Mouse (Mus musculus): ENCODE data around the gene Map3k5. TPM values are rescaled to one million over a fixed set of nuclear protein-coding genes. Genes with fewer than 3 reads are reported as not detected.

Gene Map3k5
- polyA plus RNA-seq, 1 experiment = not detected

DNA sequence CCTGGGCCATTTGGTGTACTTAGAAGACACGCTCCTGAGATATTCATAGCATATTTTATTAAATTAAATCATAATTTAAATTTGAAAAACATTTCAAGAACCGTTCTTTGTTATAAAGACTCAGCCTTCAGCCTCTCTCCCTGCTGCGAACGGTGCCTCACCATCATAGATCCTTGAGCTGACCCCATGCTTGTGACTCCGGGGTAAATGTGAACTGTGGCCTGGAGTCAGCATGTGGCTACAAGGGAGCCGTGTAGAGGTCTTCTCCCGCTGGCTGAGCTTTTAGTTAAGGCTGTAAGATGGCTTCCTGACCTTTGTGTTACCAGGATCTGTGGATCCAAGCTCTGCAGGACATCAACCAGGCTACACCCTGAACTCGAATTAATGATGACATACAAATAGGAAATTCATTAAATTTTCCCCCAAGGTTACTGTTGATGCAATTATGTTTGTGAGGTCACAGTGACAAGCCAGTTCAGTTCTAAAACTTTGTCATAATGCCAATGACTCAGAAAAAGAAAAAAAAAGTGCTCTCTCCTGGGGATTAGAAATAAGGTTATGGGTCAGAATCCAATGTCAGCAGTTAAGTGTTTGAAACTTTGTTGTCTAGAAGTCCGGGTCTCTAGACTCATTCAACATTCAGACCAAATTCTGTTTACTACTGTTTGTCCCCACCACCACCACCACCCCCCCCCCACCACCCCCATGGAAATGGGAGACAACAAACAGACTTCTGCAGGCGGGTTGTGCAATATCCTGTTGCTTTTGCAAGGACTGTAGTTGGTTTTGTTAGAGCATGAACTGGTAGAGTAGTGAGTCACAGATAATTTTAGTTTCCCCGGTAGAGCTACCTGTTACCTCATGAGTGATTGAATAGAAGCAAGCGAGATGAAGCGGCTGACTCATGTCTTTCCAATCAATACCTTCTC lies 142.5 kb downstream of the Map3k5 start:
- no peaks in the 10 kb centered on the region for H3K4me1 ChIP-seq (ENCODE audit: control insufficient read depth, insufficient read depth, low read length)
- WGBS = 80% methylated on average over 13 of the region's 13 CpGs
- TF ChIP-seq POLR2A (IDR thresholded peaks at IDR 0.05; ENCODE audit: insufficient read depth, low read depth, low read length) (no peak), CTCF (IDR thresholded peaks at IDR 0.05; ENCODE audit: insufficient read depth, low read depth, low read length) (no peak)
- no peak overlapping the region for H3K27ac ChIP-seq (ENCODE audit: insufficient read depth, low read depth, low read length)
- no peak overlapping the region for H3K4me3 ChIP-seq (ENCODE audit: insufficient read depth, low read depth, low read length)

DNA sequence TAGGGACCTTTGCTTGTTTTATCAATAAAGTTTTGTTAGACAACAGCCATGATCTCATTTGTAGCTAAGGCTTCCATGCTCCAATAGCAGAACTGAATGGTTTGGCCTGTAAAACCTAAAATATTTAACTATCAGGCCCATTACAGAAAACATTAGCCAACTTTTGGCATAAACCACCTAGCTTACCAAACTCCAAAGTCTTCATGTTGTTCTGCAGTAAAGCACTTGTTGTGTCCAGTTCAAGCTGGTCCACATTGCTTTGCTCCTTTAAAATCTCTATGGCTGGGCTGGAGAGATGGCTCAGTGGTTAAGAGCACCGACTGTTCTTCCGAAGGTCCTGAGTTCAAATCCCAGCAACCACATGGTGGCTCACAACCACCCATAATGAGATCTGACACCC lies 144.1 kb downstream of the Map3k5 start:
- 100% methylated on average over 2 of the region's 2 CpGs for WGBS
- Histone ChIP-seq H3K27ac (ENCODE audit: insufficient read depth, low read depth, low read length) (no peak overlapping the region), H3K4me3 (ENCODE audit: insufficient read depth, low read depth, low read length) (no peak overlapping the region), H3K4me1 (ENCODE audit: control insufficient read depth, insufficient read depth, low read length) (no peaks in the 10 kb centered on the region)
- TF ChIP-seq CTCF (IDR thresholded peaks at IDR 0.05; ENCODE audit: insufficient read depth, low read depth, low read length) (no peak), POLR2A (IDR thresholded peaks at IDR 0.05; ENCODE audit: insufficient read depth, low read depth, low read length) (no peak)

DNA sequence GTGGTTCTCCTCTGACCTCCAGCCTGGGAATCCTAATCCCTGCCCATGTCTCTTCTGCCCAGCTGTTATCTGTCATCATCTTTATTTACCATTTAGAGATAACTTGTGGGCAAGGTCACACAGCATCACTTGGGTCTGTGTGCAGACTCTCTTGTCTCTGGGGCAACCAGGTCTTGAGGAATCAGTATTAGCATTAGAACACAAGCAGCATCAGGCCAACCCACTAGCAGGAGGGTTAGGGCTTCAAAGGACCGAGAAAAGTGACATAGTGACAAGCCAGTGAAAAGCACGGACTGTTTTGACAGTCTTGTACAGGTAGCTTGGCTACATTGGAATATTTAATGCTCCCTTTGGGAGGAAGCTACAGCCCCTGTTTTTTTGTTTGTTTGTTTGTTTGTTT lies 153.6 kb downstream of the Map3k5 start:
- Histone ChIP-seq H3K4me1 (ENCODE audit: control insufficient read depth, insufficient read depth, low read length) (no peaks in the 10 kb centered on the region), H3K27ac (ENCODE audit: insufficient read depth, low read depth, low read length) (no peak overlapping the region), H3K4me3 (ENCODE audit: insufficient read depth, low read depth, low read length) (no peak overlapping the region)
- 72% methylated on average over 2 of the region's 2 CpGs for WGBS
- TF ChIP-seq POLR2A (IDR thresholded peaks at IDR 0.05; ENCODE audit: insufficient read depth, low read depth, low read length) (no peak), CTCF (IDR thresholded peaks at IDR 0.05; ENCODE audit: insufficient read depth, low read depth, low read length) (no peak)

DNA sequence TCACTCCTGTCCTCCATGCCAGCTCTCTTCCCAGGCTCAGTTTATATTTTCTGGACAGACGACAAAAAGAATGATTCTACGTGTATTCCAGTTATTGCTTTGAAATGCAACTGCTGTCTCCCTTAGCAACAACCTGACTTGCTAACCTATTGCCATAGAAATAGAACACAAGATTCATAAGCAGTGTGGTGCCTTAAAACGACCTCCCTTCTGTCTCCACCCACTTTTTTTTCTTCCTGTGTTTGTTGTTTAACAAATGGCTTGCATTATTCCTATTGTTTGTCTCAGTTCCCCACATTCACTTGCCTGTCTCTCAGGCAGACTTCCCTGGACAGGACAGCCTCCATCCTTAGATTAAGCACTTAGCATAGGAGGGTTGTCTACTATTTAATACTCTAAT lies 154.8 kb downstream of the Map3k5 start:
- WGBS = 43% methylated on average over 3 of the region's 3 CpGs
- H3K27ac ChIP-seq (ENCODE audit: insufficient read depth, low read depth, low read length) = no peak overlapping the region

DNA sequence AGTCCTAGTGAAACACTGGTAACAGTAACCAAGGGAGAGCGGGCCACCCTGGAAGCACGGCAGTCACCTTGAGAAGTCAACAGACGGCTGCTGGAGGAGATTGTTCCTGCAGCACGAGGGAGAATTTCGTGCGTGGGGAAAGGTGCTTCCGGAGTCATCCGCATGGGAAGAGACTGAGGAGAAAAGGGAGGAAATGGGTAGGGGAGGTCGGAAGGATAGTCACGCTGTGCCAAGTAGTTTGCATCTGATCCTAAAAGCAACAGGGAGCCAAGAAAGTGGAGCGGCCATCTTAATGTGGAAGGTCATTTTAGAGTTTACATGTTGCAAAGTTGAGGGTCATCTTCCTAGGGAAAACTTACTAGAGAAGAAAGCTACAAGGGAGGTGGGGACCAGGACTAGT lies 155.9 kb downstream of the Map3k5 start:
- no peaks in the 10 kb centered on the region for H3K4me1 ChIP-seq (ENCODE audit: control insufficient read depth, insufficient read depth, low read length)
- no peak overlapping the region for H3K27ac ChIP-seq (ENCODE audit: insufficient read depth, low read depth, low read length)
- TF ChIP-seq POLR2A (IDR thresholded peaks at IDR 0.05; ENCODE audit: insufficient read depth, low read depth, low read length) = no peak
- no peak overlapping the region for H3K4me3 ChIP-seq (ENCODE audit: insufficient read depth, low read depth, low read length)
- WGBS = 95% methylated on average over 11 of the region's 11 CpGs

More for the DNA sequence above, 154.8 kb downstream of the Map3k5 start:
- Histone ChIP-seq H3K4me3 (ENCODE audit: insufficient read depth, low read depth, low read length) (no peak overlapping the region), H3K4me1 (ENCODE audit: control insufficient read depth, insufficient read depth, low read length) (no peaks in the 10 kb centered on the region)
- TF ChIP-seq POLR2A (IDR thresholded peaks at IDR 0.05; ENCODE audit: insufficient read depth, low read depth, low read length) = no peak
- TF ChIP-seq CTCF (IDR thresholded peaks at IDR 0.05; ENCODE audit: insufficient read depth, low read depth, low read length) = no peak

DNA sequence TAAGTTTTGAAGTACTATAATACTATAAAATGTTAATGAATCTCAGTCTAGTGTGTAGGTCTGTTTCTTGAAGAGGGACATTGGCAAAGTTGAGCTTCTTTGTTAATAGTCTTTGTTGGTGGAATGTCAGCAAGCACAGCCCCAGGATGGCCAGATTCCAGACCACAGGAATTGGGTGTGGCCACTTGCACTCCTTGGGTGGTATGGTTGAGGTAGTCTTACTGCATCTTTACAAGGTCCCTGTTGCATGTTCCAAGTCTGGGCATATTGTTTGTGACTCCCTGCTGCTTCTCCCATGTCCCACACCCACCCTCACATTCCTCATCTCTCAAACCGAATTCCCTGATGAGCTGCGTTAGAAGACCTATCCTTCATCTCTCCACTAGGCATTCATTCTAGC lies 157.1 kb downstream of the Map3k5 start:
- 93% methylated on average over 2 of the region's 2 CpGs for WGBS
- TF ChIP-seq POLR2A (IDR thresholded peaks at IDR 0.05; ENCODE audit: insufficient read depth, low read depth, low read length) (no peak), CTCF (IDR thresholded peaks at IDR 0.05; ENCODE audit: insufficient read depth, low read depth, low read length) (no peak)
- no peak overlapping the region for H3K4me3 ChIP-seq (ENCODE audit: insufficient read depth, low read depth, low read length)
- H3K4me1 ChIP-seq (ENCODE audit: control insufficient read depth, insufficient read depth, low read length) = no peaks in the 10 kb centered on the region
- H3K27ac ChIP-seq (ENCODE audit: insufficient read depth, low read depth, low read length) = no peak overlapping the region

DNA sequence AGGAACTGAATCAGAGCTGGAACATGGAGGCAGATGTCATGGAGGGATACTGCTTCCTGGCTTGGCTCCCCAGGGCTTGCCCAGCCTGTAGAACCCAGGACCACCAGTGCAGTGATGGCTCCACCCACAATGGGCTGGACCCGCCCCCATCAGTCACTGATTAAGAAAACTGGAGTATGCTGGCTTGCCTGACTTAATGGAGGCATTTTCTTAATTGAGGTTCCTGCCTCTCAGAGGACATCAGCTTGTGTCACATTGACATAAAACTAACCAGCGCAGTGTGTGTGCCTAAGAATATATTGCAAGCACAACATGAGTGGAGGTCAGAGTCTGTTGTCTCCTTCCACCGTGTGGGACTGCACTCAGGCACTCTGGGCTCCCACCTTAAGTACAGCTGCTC lies 158.1 kb downstream of the Map3k5 start:
- TF ChIP-seq POLR2A (IDR thresholded peaks at IDR 0.05; ENCODE audit: insufficient read depth, low read depth, low read length) (no peak), CTCF (IDR thresholded peaks at IDR 0.05; ENCODE audit: insufficient read depth, low read depth, low read length) (no peak)
- no peak overlapping the region for H3K4me3 ChIP-seq (ENCODE audit: insufficient read depth, low read depth, low read length)
- 87% methylated on average over 3 of the region's 3 CpGs for WGBS
- H3K4me1 ChIP-seq (ENCODE audit: control insufficient read depth, insufficient read depth, low read length) = no peaks in the 10 kb centered on the region
- H3K27ac ChIP-seq (ENCODE audit: insufficient read depth, low read depth, low read length) = no peak overlapping the region

DNA sequence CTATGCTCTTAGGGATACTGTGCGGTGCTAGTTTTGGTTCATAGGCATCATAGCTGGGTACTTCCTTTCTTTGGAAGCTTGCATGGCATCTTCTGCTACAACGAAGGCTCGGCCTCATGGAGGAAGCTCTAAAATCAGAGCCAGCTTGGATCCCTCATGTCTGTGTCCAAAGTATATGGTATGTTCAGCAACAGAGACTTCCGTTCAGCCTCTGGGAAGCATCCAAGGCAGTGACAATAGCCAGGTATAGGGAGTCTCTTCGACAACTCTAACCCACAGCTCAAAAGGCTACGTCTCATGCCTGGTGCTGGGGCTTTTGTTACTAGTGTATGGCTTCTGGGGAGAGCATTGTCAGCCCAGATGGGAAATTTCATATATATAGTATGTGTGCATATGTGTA lies 167.2 kb downstream of the Map3k5 start:
- Histone ChIP-seq H3K4me1 (ENCODE audit: control insufficient read depth, insufficient read depth, low read length) (peaks cover 8% of the 10 kb centered on the region), H3K4me3 (ENCODE audit: insufficient read depth, low read depth, low read length) (no peak overlapping the region), H3K27ac (ENCODE audit: insufficient read depth, low read depth, low read length) (no peak overlapping the region)
- TF ChIP-seq CTCF (IDR thresholded peaks at IDR 0.05; ENCODE audit: insufficient read depth, low read depth, low read length) = no peak
- TF ChIP-seq POLR2A (IDR thresholded peaks at IDR 0.05; ENCODE audit: insufficient read depth, low read depth, low read length) = no peak
- WGBS = 97% methylated on average over 6 of the region's 6 CpGs

DNA sequence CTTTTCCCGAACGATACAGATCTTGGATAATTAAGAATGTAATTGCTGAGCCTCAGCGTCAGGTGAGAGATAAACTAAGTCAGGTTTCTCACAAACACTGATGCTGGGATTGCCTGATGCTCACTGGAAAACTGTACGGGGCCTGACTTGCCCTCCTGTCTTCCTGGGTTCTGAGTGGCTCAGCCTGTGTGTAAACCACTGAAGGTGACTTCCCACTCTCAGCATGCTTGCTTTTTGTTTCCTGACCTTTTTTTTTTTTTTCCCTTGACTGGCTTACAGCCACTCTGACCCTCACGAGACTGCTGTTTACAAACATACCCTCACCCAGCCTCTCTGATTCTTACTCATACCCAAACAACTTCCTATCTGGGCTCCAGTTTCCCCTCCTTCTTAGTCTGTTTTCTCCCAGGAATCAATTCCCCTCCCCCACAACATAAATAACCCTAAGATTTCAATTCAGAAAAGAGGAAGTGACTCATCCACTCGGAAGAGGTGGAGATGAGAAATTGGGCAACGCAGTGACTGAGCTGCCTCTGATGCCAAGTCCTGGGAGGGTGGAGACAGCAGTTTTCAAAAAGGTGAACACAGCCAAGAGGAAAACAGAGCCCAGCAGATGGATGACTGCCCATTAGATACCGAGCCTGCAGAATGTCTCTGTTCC lies 170.1 kb downstream of the Map3k5 start:
- Histone ChIP-seq H3K27ac (ENCODE audit: insufficient read depth, low read depth, low read length) (no peak overlapping the region), H3K4me1 (ENCODE audit: control insufficient read depth, insufficient read depth, low read length) (peaks cover 8% of the 10 kb centered on the region)
- TF ChIP-seq CTCF (IDR thresholded peaks at IDR 0.05; ENCODE audit: insufficient read depth, low read depth, low read length) (no peak), POLR2A (IDR thresholded peaks at IDR 0.05; ENCODE audit: insufficient read depth, low read depth, low read length) (no peak)

More for the DNA sequence above, 170.1 kb downstream of the Map3k5 start:
- 51% methylated on average over 8 of the region's 8 CpGs for WGBS
- no peak overlapping the region for H3K4me3 ChIP-seq (ENCODE audit: insufficient read depth, low read depth, low read length)

Data from olfactory bulb, adult 2 months (tissue).